Mouse (Mus musculus) brain, embryonic 14.5 days (tissue): Measurements from ENCODE around the gene A730009L09Rik.

ENCODE experiments used
- CTCF ChIP-seq: fragments of 200-500 bp; IDR thresholded peaks from 2 replicates; pipeline ENCODE4 v1.5.1; 2012; ENCODE audit warnings: inconsistent platforms, mild to moderate bottlenecking, moderate library complexity, borderline replicate concordance; ENCODE audit not compliant: insufficient read depth, insufficient read length; ENCODE audit errors: extremely low read depth
- POLR2A ChIP-seq: fragments of 200-500 bp; IDR thresholded peaks from 2 replicates; pipeline ENCODE4 v1.6.1; 2012; ENCODE audit warnings: mild to moderate bottlenecking, inconsistent platforms, borderline replicate concordance; ENCODE audit not compliant: poor library complexity, insufficient read depth, insufficient read length, severe bottlenecking; ENCODE audit errors: extremely low read depth

DNA sequence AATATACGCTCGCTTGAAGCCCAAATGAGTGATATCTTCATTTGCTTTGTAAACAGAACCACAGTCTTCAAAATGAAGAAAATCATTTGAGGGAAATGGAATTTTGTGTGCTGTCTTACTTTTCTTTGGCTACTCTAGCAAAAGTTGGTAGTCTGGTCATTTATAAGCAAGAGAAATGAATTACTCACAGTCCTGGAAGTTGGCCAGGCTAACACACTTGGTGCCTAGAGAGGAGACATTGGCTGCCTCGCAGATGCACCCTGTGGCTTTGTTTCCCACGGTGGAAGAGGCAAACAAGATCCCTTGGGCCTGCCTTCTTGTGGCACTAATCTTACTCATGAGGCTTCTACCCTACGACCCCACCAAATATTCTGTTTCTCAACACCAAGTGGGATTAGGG, 8.1 kb downstream of the A730009L09Rik start:
- TF ChIP-seq POLR2A (no peak), CTCF (no peak)
